Mouse (Mus musculus) C2C12 (cell line): ENCODE results near the gene Pnrc2. TPM values are rescaled to one million over a fixed set of nuclear protein-coding genes. Genes with fewer than 3 reads are reported as not detected.

Experiments used
- H3K27me3 ChIP-seq: one replicate; pipeline ENCODE4 v1.6.1; 2011; ENCODE audit not compliant: control insufficient read depth, insufficient read depth, insufficient read length
- H3K36me3 ChIP-seq: one replicate; pipeline ENCODE4 v1.6.1; 2011; ENCODE audit not compliant: control insufficient read depth, insufficient read depth
- H3K4me3 ChIP-seq: one replicate; pipeline ENCODE4 v1.5.1; 2011; ENCODE audit warnings: mild to moderate bottlenecking, control low read depth; ENCODE audit not compliant: poor library complexity, insufficient read depth, severe bottlenecking
- H3K79me2 ChIP-seq: one replicate; pipeline ENCODE4 v1.6.1; 2011; ENCODE audit not compliant: control insufficient read depth, insufficient read depth
- H3K79me3 ChIP-seq: one replicate; pipeline ENCODE4 v1.6.1; 2011; ENCODE audit warnings: low read depth, control low read depth
- H3ac ChIP-seq: one replicate; pipeline ENCODE3; 2011; ENCODE audit warnings: low read depth; ENCODE audit not compliant: control insufficient read depth, insufficient read length
- CEBPB ChIP-seq: IDR thresholded peaks from one replicate; pipeline ENCODE4 v1.6.1; 2011; ENCODE audit warnings: low read depth, mild to moderate bottlenecking, control low read depth, moderate library complexity
- CTCF ChIP-seq: IDR thresholded peaks from one replicate; pipeline ENCODE4 v1.5.1; 2011; ENCODE audit not compliant: control insufficient read depth, insufficient read depth, insufficient read length
- FOSL1 ChIP-seq: IDR thresholded peaks from one replicate; pipeline ENCODE4 v1.8.0; 2011; ENCODE audit warnings: mild to moderate bottlenecking, low read length; ENCODE audit not compliant: poor library complexity, insufficient read depth, severe bottlenecking
- MAX ChIP-seq: IDR thresholded peaks from one replicate; pipeline ENCODE4 v1.6.1; 2011; ENCODE audit warnings: mild to moderate bottlenecking, control low read depth
- MYOD1 ChIP-seq: IDR thresholded peaks from one replicate; pipeline ENCODE4 v1.6.1; 2011; ENCODE audit warnings: low read depth; ENCODE audit not compliant: control insufficient read depth, insufficient read length
- MYOG ChIP-seq: IDR thresholded peaks from one replicate; pipeline ENCODE4 v1.6.1; 2011; ENCODE audit not compliant: control insufficient read depth, insufficient read length; ENCODE audit errors: extremely low read depth
- USF1 ChIP-seq: IDR thresholded peaks from one replicate; pipeline ENCODE4 v1.6.1; 2011; ENCODE audit warnings: low read depth, mild to moderate bottlenecking, control low read depth, moderate library complexity
- polyA plus RNA-seq: library from polyadenylated mRNA; unstranded; fragments of >200 nt; fragmentation: generic; extraction: Trizol; gene quantifications from one replicate; pipeline ENCODE4 v1.2.1, GENCODE M21; 2012; ENCODE audit warnings: missing spikeins

Pnrc2 gene
- polyA plus RNA-seq, 1 experiment = 21.7 TPM

- Histone ChIP-seq H3K79me2 (no peaks in the 10 kb centered on the region), H3K27me3 (no peaks in the 10 kb centered on the region), H3K36me3 (no peaks in the 10 kb centered on the region), H3ac (no peak overlapping the region), H3K79me3 (no peaks in the 10 kb centered on the region), H3K4me3 (no peak overlapping the region)
- TF ChIP-seq USF1 = no peak
- TF ChIP-seq MAX = no peak
- TF ChIP-seq FOSL1 = no peak
Measured at GRCm38 (mm10) chr4:135847581-135847980, 26.1 kb downstream of the Pnrc2 start.

GRCm38 (mm10) chr4:135844400-135844799, 29.2 kb downstream of the Pnrc2 start:
- TF ChIP-seq CTCF = no peak
- TF ChIP-seq FOSL1 = no peak
- TF ChIP-seq CEBPB = no peak
- no peak for TF ChIP-seq MAX
- TF ChIP-seq MYOG = no peak
- no peak for TF ChIP-seq USF1
- no peak for TF ChIP-seq MYOD1
- no peak overlapping the region for H3K4me3 ChIP-seq

GRCm38 (mm10) chr4:135839293-135840011, 34.2 kb downstream of the Pnrc2 start:
- no peaks in the 10 kb centered on the region for H3K79me3 ChIP-seq
- TF ChIP-seq CEBPB = no peak
- no peak for TF ChIP-seq MYOG
- TF ChIP-seq FOSL1 = no peak
- no peak for TF ChIP-seq MYOD1
- TF ChIP-seq USF1 = no peak
- H3K79me2 ChIP-seq = no peaks in the 10 kb centered on the region
- H3ac ChIP-seq = no peak overlapping the region
- H3K4me3 ChIP-seq = no peak overlapping the region
- no peaks in the 10 kb centered on the region for H3K27me3 ChIP-seq
- no peaks in the 10 kb centered on the region for H3K36me3 ChIP-seq

More at GRCm38 (mm10) chr4:135844400-135844799, 29.2 kb downstream of the Pnrc2 start:
- Histone ChIP-seq H3K79me3 (no peaks in the 10 kb centered on the region), H3K27me3 (no peaks in the 10 kb centered on the region), H3K79me2 (no peaks in the 10 kb centered on the region), H3ac (no peak overlapping the region), H3K36me3 (no peaks in the 10 kb centered on the region)

DNA sequence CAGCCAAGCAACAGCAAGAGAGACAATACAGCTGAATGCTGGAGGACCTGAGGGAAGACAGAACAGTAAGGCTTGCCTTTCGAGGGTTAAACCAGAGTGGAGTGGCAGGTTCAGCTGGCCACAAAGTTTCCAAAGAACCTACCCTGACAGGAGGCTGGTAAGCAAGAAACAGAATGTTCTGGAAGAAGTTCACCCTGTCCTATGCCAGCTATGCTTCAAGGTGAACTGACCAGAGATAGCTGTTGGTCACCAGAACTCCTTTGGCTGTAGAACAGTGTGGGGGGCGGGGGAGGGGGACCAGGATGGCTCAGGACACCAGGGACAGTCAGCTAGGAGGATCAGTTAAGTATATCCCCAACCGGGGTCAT, 34.7 kb downstream of the Pnrc2 start:
- no peaks in the 10 kb centered on the region for H3K79me3 ChIP-seq
- H3K4me3 ChIP-seq = no peak overlapping the region
- no peaks in the 10 kb centered on the region for H3K27me3 ChIP-seq
- no peaks in the 10 kb centered on the region for H3K36me3 ChIP-seq
- no peaks in the 10 kb centered on the region for H3K79me2 ChIP-seq
- TF ChIP-seq CEBPB = no peak
- H3ac ChIP-seq = no peak overlapping the region

DNA sequence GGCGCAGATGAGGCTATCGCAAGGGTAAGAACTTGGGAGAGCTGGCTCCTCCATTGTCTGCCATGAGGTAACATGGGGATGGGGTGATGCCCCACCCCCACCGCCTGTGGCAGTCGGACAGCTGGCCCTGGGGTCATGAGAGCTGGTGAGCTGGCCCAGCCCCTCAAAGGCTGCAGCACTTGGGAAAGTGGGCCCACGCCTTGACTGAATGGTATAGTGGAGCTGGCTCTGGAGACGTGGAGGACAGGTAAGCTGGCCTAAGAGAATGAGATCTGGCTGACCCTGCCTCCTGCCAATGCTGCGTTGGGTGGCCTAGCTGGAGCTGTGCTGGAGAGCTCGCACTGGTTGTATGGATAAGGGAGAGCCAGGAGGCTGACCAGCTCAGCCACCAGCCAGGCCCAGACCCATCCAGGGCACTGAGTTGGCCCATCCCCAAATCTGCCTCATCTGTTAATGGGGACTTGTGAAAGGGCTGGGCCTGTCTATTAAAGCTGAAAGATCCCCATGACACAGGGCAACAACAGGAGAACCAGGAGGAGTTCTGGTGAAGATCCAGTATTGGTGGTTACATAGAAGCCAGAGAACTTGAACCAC, 39.4 kb downstream of the Pnrc2 start:
- H3K79me3 ChIP-seq = no peaks in the 10 kb centered on the region
- no peaks in the 10 kb centered on the region for H3K79me2 ChIP-seq
- H3ac ChIP-seq = no peak overlapping the region
- H3K4me3 ChIP-seq = no peak overlapping the region
- no peaks in the 10 kb centered on the region for H3K27me3 ChIP-seq
- TF ChIP-seq FOSL1 (no peak), CTCF (no peak), CEBPB (no peak), MYOG (no peak), MYOD1 (no peak), MAX (no peak), USF1 (no peak)
- H3K36me3 ChIP-seq = no peaks in the 10 kb centered on the region

DNA sequence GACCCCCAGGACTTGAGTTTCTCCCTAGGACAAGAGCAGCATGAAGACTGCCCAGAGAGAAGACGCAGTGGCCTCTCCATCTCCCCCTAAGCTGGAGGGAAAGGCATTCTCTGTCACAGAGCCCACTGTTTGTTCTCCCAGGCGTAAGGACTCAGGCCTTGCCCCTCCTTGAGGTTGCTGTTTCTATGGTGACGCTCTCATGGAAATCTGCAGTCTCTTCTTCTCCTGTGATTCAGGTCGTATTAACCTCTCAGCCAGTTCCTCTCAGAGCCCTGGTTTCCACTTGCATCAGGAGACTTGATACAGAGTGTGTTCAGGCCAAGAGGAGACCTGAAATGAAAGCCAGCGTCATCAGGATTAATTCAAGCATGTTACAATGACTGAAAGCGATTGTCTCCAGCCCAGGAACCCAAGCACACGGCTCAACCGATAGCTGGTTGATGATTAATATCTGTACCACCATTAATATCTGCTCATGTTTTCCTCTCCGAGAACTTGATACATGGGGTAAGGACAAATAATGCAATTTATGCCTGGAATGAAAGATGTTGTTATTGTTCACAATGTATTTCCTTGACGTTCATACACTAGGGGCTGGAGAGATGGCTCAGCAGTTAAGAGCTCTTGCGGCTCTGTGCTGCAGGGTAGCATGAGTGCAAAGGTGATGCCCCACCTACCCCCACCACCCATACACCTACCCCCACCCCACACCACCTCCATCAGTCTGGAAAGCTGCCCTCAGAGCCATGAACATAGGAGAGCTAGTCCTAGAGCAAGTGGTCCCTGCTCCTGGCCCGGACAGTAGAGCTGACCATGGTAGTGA, 40.1 kb downstream of the Pnrc2 start:
- no peak overlapping the region for H3K4me3 ChIP-seq
- no peak for TF ChIP-seq MYOD1
- TF ChIP-seq USF1 = no peak

More for the DNA sequence above, 40.1 kb downstream of the Pnrc2 start:
- Histone ChIP-seq H3K27me3 (no peaks in the 10 kb centered on the region), H3K79me2 (no peaks in the 10 kb centered on the region), H3ac (no peak overlapping the region), H3K36me3 (no peaks in the 10 kb centered on the region), H3K79me3 (no peaks in the 10 kb centered on the region)
